Mouse (Mus musculus) hindbrain, embryonic 15.5 days (tissue): ENCODE data around the gene Sap25. TPM values are rescaled to one million over a fixed set of nuclear protein-coding genes. Genes with fewer than 3 reads are reported as not detected.
A peak's percentile ranks its signal among the peaks of the same experiment; 100 is the strongest.

Source experiments
- ATAC-seq: fragments of 200-750 bp; cut with Nextera tagmentation; 2 replicates; pipeline ENCODE4 v1.8.0; 2017; ENCODE audit warnings: low read depth, moderate number of reproducible peaks, moderate TSS enrichment; ENCODE audit not compliant: low FRiP score
- H3K27ac ChIP-seq: fragments of 300-500 bp; sonication (generic); replicated peaks from 2 replicates; pipeline ENCODE4 v1.5.1; 2015; ENCODE audit warnings: mild to moderate bottlenecking, inconsistent platforms
- H3K27me3 ChIP-seq: fragments of 300-500 bp; sonication (generic); 2 replicates; pipeline ENCODE4 v1.6.1; 2015; ENCODE audit warnings: control low read depth, inconsistent platforms
- H3K36me3 ChIP-seq: fragments of 300-500 bp; sonication (generic); 2 replicates; pipeline ENCODE4 v1.6.1; 2015; ENCODE audit warnings: control low read depth, inconsistent platforms
- H3K4me1 ChIP-seq: fragments of 300-500 bp; sonication (generic); replicated peaks from 2 replicates; pipeline ENCODE4 v1.6.1; 2015; ENCODE audit warnings: control low read depth, inconsistent platforms
- H3K4me2 ChIP-seq: fragments of 300-500 bp; sonication (generic); 2 replicates; pipeline ENCODE4 v1.6.1; 2015; ENCODE audit warnings: moderate library complexity, mild to moderate bottlenecking, inconsistent platforms
- H3K4me3 ChIP-seq: fragments of 300-500 bp; sonication (generic); 2 replicates; pipeline ENCODE4 v1.5.1; 2015; ENCODE audit warnings: mild to moderate bottlenecking, inconsistent platforms
- H3K9ac ChIP-seq: fragments of 300-500 bp; sonication (generic); 2 replicates; pipeline ENCODE4 v1.6.1; 2015; ENCODE audit warnings: inconsistent platforms
- H3K9me3 ChIP-seq: fragments of 300-500 bp; sonication (generic); 2 replicates; pipeline ENCODE4 v1.6.1; 2016; ENCODE audit warnings: control low read depth, inconsistent platforms
- WGBS: fragments of 180-500 bp; shearing (Covaris S2); methylation state at CpG from one replicate; pipeline ENCODE4 v1.1.7; 2015; 5-methylcytosine and 5-hydroxymethylcytosine counted together
- polyA plus RNA-seq: library from polyadenylated mRNA; unstranded; fragments of >200 nt; fragmentation: Nextera tagmentation; extraction: Ambion mirVana; gene quantifications from 2 replicates; pipeline ENCODE4 v1.2.1, GENCODE M21; 2015

Sap25 gene
- polyA plus RNA-seq, 1 experiment from 2014 or later, result 6.1 TPM

GRCm38 (mm10) chr5:137672361-137672760 lies 31.2 kb downstream of the Sap25 start:
- peaks cover 9% of the 10 kb centered on the region; the same call in 1 of the 2 replicates for H3K4me1 ChIP-seq
- no peak overlapping the region for H3K9ac ChIP-seq
- H3K4me2 ChIP-seq, result no peak overlapping the region
- no peaks in the 10 kb centered on the region for H3K9me3 ChIP-seq
- no peaks in the 10 kb centered on the region for H3K36me3 ChIP-seq
- no peak overlapping the region for H3K27ac ChIP-seq
- H3K27me3 ChIP-seq, result no peaks in the 10 kb centered on the region
- WGBS, result 81% methylated on average over 5 of the region's 5 CpGs
- no peak for ATAC-seq
- no peak overlapping the region for H3K4me3 ChIP-seq

GRCm38 (mm10) chr5:137673015-137673414 lies 31.9 kb downstream of the Sap25 start:
- Histone ChIP-seq H3K4me3 (no peak overlapping the region), H3K36me3 (no peaks in the 10 kb centered on the region), H3K9ac (no peak overlapping the region), H3K4me2 (no peak overlapping the region), H3K4me1 (peaks cover 9% of the 10 kb centered on the region; the same call in 1 of the 2 replicates), H3K9me3 (no peaks in the 10 kb centered on the region), H3K27me3 (no peaks in the 10 kb centered on the region), H3K27ac (no peak overlapping the region)
- no peak for ATAC-seq
- WGBS, result 93% methylated on average over 6 of the region's 6 CpGs

- no peak for ATAC-seq
- Histone ChIP-seq H3K9ac (no peak overlapping the region), H3K27me3 (no peaks in the 10 kb centered on the region), H3K9me3 (no peaks in the 10 kb centered on the region), H3K36me3 (no peaks in the 10 kb centered on the region), H3K4me3 (no peak overlapping the region), H3K27ac (no peak overlapping the region), H3K4me2 (no peak overlapping the region), H3K4me1 (peaks cover 9% of the 10 kb centered on the region; the same call in 1 of the 2 replicates)
- WGBS, result 94% methylated on average over 8 of the region's 8 CpGs
Measured at GRCm38 (mm10) chr5:137674786-137675185, 33.7 kb downstream of the Sap25 start.

GRCm38 (mm10) chr5:137677859-137678258 lies 36.7 kb downstream of the Sap25 start:
- H3K4me1 ChIP-seq, result peaks cover 14% of the 10 kb centered on the region
- H3K27ac ChIP-seq, result no peak overlapping the region
- H3K9me3 ChIP-seq, result no peaks in the 10 kb centered on the region
- no peaks in the 10 kb centered on the region for H3K36me3 ChIP-seq
- no peak overlapping the region for H3K4me2 ChIP-seq
- ATAC-seq, result no peak
- no peaks in the 10 kb centered on the region for H3K27me3 ChIP-seq
- WGBS, result 97% methylated on average over 8 of the region's 8 CpGs
- no peak overlapping the region for H3K4me3 ChIP-seq
- no peak overlapping the region for H3K9ac ChIP-seq

- Histone ChIP-seq H3K27ac (no peak overlapping the region), H3K9me3 (no peaks in the 10 kb centered on the region), H3K4me2 (no peak overlapping the region), H3K9ac (no peak overlapping the region), H3K27me3 (no peaks in the 10 kb centered on the region), H3K36me3 (no peaks in the 10 kb centered on the region), H3K4me1 (peaks cover 23% of the 10 kb centered on the region), H3K4me3 (no peak overlapping the region)
- WGBS, result 86% methylated on average over 3 of the region's 3 CpGs
- no peak for ATAC-seq
Measured at GRCm38 (mm10) chr5:137678736-137679135, 37.6 kb downstream of the Sap25 start.

- Histone ChIP-seq H3K4me2 (no peak overlapping the region), H3K9me3 (no peaks in the 10 kb centered on the region), H3K9ac (no peak overlapping the region), H3K27ac (no peak overlapping the region), H3K27me3 (no peaks in the 10 kb centered on the region), H3K4me3 (no peak overlapping the region), H3K36me3 (no peaks in the 10 kb centered on the region), H3K4me1 (peaks cover 25% of the 10 kb centered on the region)
- WGBS, result 86% methylated on average over 4 of the region's 4 CpGs
- ATAC-seq, result no peak
Measured at GRCm38 (mm10) chr5:137679726-137680125, 38.6 kb downstream of the Sap25 start.

- Histone ChIP-seq H3K4me3 (no peak overlapping the region), H3K9me3 (no peaks in the 10 kb centered on the region), H3K4me2 (peak overlapping the region; percentile 74), H3K9ac (no peak overlapping the region), H3K36me3 (no peaks in the 10 kb centered on the region), H3K27me3 (no peaks in the 10 kb centered on the region), H3K4me1 (peaks cover 25% of the 10 kb centered on the region), H3K27ac (no peak overlapping the region)
- WGBS, result 67% methylated on average over 6 of the region's 6 CpGs
- ATAC-seq, result no peak
Measured at GRCm38 (mm10) chr5:137682526-137682925, 41.4 kb downstream of the Sap25 start.

GRCm38 (mm10) chr5:137683388-137684293 lies 42.5 kb downstream of the Sap25 start:
- peak overlapping the region; percentile 74 for H3K4me2 ChIP-seq
- no peaks in the 10 kb centered on the region for H3K36me3 ChIP-seq
- 10% methylated on average over 28 of the region's 28 CpGs for WGBS
- peak overlapping the region; percentile 86 for H3K27ac ChIP-seq
- ATAC-seq, result no peak
- H3K4me3 ChIP-seq, result peak overlapping the region; percentile 97
- no peaks in the 10 kb centered on the region for H3K27me3 ChIP-seq
- no peaks in the 10 kb centered on the region for H3K9me3 ChIP-seq
- peak overlapping the region; percentile 80 for H3K9ac ChIP-seq
- H3K4me1 ChIP-seq, result peaks cover 25% of the 10 kb centered on the region

- Histone ChIP-seq H3K27ac (peak within 1 kb of the TSS; percentile 86), H3K27me3 (no peaks in the 10 kb centered on the region), H3K9me3 (no peaks in the 10 kb centered on the region), H3K4me1 (peaks cover 25% of the 10 kb centered on the region), H3K9ac (peak within 1 kb of the TSS; percentile 80), H3K4me2 (peak within 1 kb of the TSS; percentile 74), H3K36me3 (no peaks in the 10 kb centered on the region), H3K4me3 (peak within 1 kb of the TSS; percentile 97)
- under 1% methylated on average over 60 of the region's 62 CpGs for WGBS
- peak; percentile 99 for ATAC-seq
Measured at GRCm38 (mm10) chr5:137684294-137685123, 43.4 kb downstream of the Sap25 start, which contains the start of gene Agfg2. Gene Agfg2, minus strand, starts transcription at chr5:137684726.

GRCm38 (mm10) chr5:137685653-137686052 lies 44.5 kb downstream of the Sap25 start:
- Histone ChIP-seq H3K27ac (no peak overlapping the region), H3K27me3 (no peaks in the 10 kb centered on the region), H3K4me3 (no peak overlapping the region), H3K36me3 (no peaks in the 10 kb centered on the region), H3K9ac (no peak overlapping the region), H3K9me3 (no peaks in the 10 kb centered on the region), H3K4me2 (no peak overlapping the region), H3K4me1 (peaks cover 25% of the 10 kb centered on the region)
- 96% methylated on average over 3 of the region's 3 CpGs for WGBS
- no peak for ATAC-seq

- no peak overlapping the region for H3K9ac ChIP-seq
- H3K36me3 ChIP-seq, result no peaks in the 10 kb centered on the region
Measured at GRCm38 (mm10) chr5:137686127-137686790, 45.1 kb downstream of the Sap25 start.

More at GRCm38 (mm10) chr5:137686127-137686790, 45.1 kb downstream of the Sap25 start:
- H3K27me3 ChIP-seq, result no peaks in the 10 kb centered on the region
- H3K4me1 ChIP-seq, result peaks cover 25% of the 10 kb centered on the region
- 90% methylated on average over 6 of the region's 6 CpGs for WGBS
- no peak overlapping the region for H3K4me2 ChIP-seq
- H3K4me3 ChIP-seq, result no peak overlapping the region
- no peak for ATAC-seq
- H3K9me3 ChIP-seq, result no peaks in the 10 kb centered on the region
- H3K27ac ChIP-seq, result no peak overlapping the region
